Mouse (Mus musculus) neural tube, embryonic 12.5 days (tissue): Measurements from ENCODE around the gene Rangrf. TPM values are rescaled to one million over a fixed set of nuclear protein-coding genes. Genes with fewer than 3 reads are reported as not detected.
"Not testable (repeated sequence)": the region's sequence is repeated elsewhere in the genome, so short reads cannot be mapped to it uniquely, and the experiment has no call there.

Source experiments
- ATAC-seq: fragments of 200-750 bp; cut with Nextera tagmentation; 2 replicates; pipeline ENCODE4 v1.8.0; 2017; ENCODE audit warnings: low read depth, mild to moderate bottlenecking, moderate TSS enrichment, moderate library complexity; ENCODE audit not compliant: low FRiP score
- H3K27ac ChIP-seq: fragments of 300-500 bp; sonication (generic); 2 replicates; pipeline ENCODE4 v1.5.1; 2016
- H3K27me3 ChIP-seq: fragments of 300-500 bp; sonication (generic); replicated peaks from 2 replicates; pipeline ENCODE4 v1.6.1; 2016; ENCODE audit warnings: mild to moderate bottlenecking
- H3K36me3 ChIP-seq: fragments of 300-500 bp; sonication (generic); 2 replicates; pipeline ENCODE4 v1.6.1; 2016; ENCODE audit warnings: mild to moderate bottlenecking
- H3K4me1 ChIP-seq: fragments of 300-500 bp; sonication (generic); 2 replicates; pipeline ENCODE4 v1.6.1; 2016
- H3K4me2 ChIP-seq: fragments of 300-500 bp; sonication (generic); replicated peaks from 2 replicates; pipeline ENCODE4 v1.6.1; 2016; ENCODE audit warnings: mild to moderate bottlenecking
- H3K4me3 ChIP-seq: fragments of 300-500 bp; sonication (generic); 2 replicates; pipeline ENCODE4 v1.5.1; 2016
- H3K9ac ChIP-seq: fragments of 300-500 bp; sonication (generic); 2 replicates; pipeline ENCODE4 v1.6.1; 2016; ENCODE audit warnings: mild to moderate bottlenecking
- H3K9me3 ChIP-seq: fragments of 300-500 bp; sonication (generic); 2 replicates; pipeline ENCODE4 v1.6.1; 2016; ENCODE audit warnings: mild to moderate bottlenecking
- WGBS: fragments of 180-500 bp; shearing (Covaris S2); methylation state at CpG from one replicate; pipeline ENCODE4 v1.1.7; 2016; 5-methylcytosine and 5-hydroxymethylcytosine counted together
- microRNA-seq: library from miRNA; unstranded; fragments of <30 nt; microRNA quantifications from one replicate; pipeline ENCODE4, GENCODE M21; 2017
- polyA plus RNA-seq: library from polyadenylated mRNA; unstranded; fragments of >200 nt; fragmentation: Nextera tagmentation; extraction: Ambion mirVana; gene quantifications from 2 replicates; pipeline ENCODE4 v1.2.1, GENCODE M21; 2016

Gene Rangrf
- polyA plus RNA-seq, 1 experiment from 2014 or later: 42.2 TPM

GRCm38 (mm10) chr11:68936951-68937350 is 38.0 kb downstream of the Rangrf start:
- ATAC-seq, H3K4me3 ChIP-seq, H3K27me3 ChIP-seq, H3K9me3 ChIP-seq, H3K4me1 ChIP-seq, H3K4me2 ChIP-seq, H3K36me3 ChIP-seq, H3K9ac ChIP-seq, H3K27ac ChIP-seq: not testable (repeated sequence)
- 87% methylated on average over 4 of the region's 4 CpGs for WGBS

GRCm38 (mm10) chr11:68933885-68934507 is 41.0 kb downstream of the Rangrf start:
- H3K27ac ChIP-seq: no peak overlapping the region
- WGBS: 75% methylated on average over 5 of the region's 5 CpGs
- H3K9me3 ChIP-seq: no peaks in the 10 kb centered on the region
- no peaks in the 10 kb centered on the region for H3K4me1 ChIP-seq
- no peaks in the 10 kb centered on the region for H3K27me3 ChIP-seq
- no peaks in the 10 kb centered on the region for H3K36me3 ChIP-seq
- ATAC-seq: no peak
- H3K9ac ChIP-seq: no peak overlapping the region
- no peak overlapping the region for H3K4me2 ChIP-seq
- H3K4me3 ChIP-seq: no peak overlapping the region

GRCm38 (mm10) chr11:68929947-68930346 is 45.0 kb downstream of the Rangrf start:
- Histone ChIP-seq H3K4me1 (no peaks in the 10 kb centered on the region), H3K27ac (no peak overlapping the region), H3K36me3 (no peaks in the 10 kb centered on the region), H3K9ac (no peak overlapping the region), H3K27me3 (no peaks in the 10 kb centered on the region), H3K4me3 (no peak overlapping the region), H3K9me3 (no peaks in the 10 kb centered on the region), H3K4me2 (no peak overlapping the region)
- ATAC-seq: no peak
- WGBS: 84% methylated on average over 6 of the region's 6 CpGs

- Histone ChIP-seq H3K36me3 (no peaks in the 10 kb centered on the region), H3K27ac (no peak within 1 kb of the TSS), H3K4me1 (0 out of 2 replicates have a peak, but pooled peaks cover 2% of the 10 kb centered on the region), H3K4me2 (no peak within 1 kb of the TSS), H3K9ac (no peak within 1 kb of the TSS), H3K4me3 (no peak within 1 kb of the TSS), H3K9me3 (no peaks in the 10 kb centered on the region), H3K27me3 (no peaks in the 10 kb centered on the region)
- WGBS: 82% methylated on average over 3 of the region's 3 CpGs
- no peak for ATAC-seq
These were observed 48.0 kb downstream of the Rangrf start, which contains the start of gene Odf4 for GRCm38 (mm10) chr11:68926981-68927380. Odf4 (minus strand) TSS chr11:68927081.

- Histone ChIP-seq H3K4me3 (no peak overlapping the region), H3K9ac (no peak overlapping the region), H3K4me1 (0 out of 2 replicates have a peak, but pooled peaks cover 2% of the 10 kb centered on the region), H3K9me3 (no peaks in the 10 kb centered on the region), H3K4me2 (no peak overlapping the region), H3K27ac (no peak overlapping the region), H3K27me3 (no peaks in the 10 kb centered on the region), H3K36me3 (no peaks in the 10 kb centered on the region)
- 82% methylated on average over 2 of the region's 2 CpGs for WGBS
- ATAC-seq: no peak
These were observed 50.2 kb downstream of the Rangrf start for GRCm38 (mm10) chr11:68924749-68925148.

- Histone ChIP-seq H3K4me2 (no peak overlapping the region), H3K9me3 (no peaks in the 10 kb centered on the region), H3K4me3 (no peak overlapping the region), H3K27me3 (no peaks in the 10 kb centered on the region), H3K36me3 (no peaks in the 10 kb centered on the region), H3K9ac (no peak overlapping the region), H3K27ac (no peak overlapping the region), H3K4me1 (0 out of 2 replicates have a peak, but pooled peaks cover 2% of the 10 kb centered on the region)
- 52% methylated on average over 3 of the region's 3 CpGs for WGBS
- no peak for ATAC-seq
These were observed 51.8 kb downstream of the Rangrf start for GRCm38 (mm10) chr11:68923191-68923590.

Small RNA genes lying within 50 kb of the gene (microRNA-seq; reads per million reads assigned to microRNA genes)
- gene Mir3062: 7.6 reads per million, percentile 20 among the genes with 10 or more reads in this experiment

Other genes starting within 250 kb of the Rangrf start
- 80.4 and 81.5 TPM in 2 replicates for gene Ndel1, start 103.3 kb downstream of the Rangrf start, polyA plus RNA-seq
- 0.05 TPM in 1 of 2 replicates, not detected in the other for gene Rnf222, start 86.6 kb downstream of the Rangrf start, polyA plus RNA-seq
- gene Rpl26, start 73.6 kb downstream of the Rangrf start, polyA plus RNA-seq: 732 and 743 TPM in 2 replicates
- not detected in 2 replicates for gene Odf4, start 48.1 kb downstream of the Rangrf start, polyA plus RNA-seq
- gene Arhgef15, start 17.7 kb downstream of the Rangrf start, polyA plus RNA-seq: 8.9 and 10.5 TPM in 2 replicates
- 1.9 and 2.5 TPM in 2 replicates for gene Slc25a35, start 7.1 kb downstream of the Rangrf start, polyA plus RNA-seq
- 26.3 and 30.9 TPM in 2 replicates for gene Pfas, start 33.3 kb upstream of the Rangrf start, polyA plus RNA-seq
- gene Ctc1, start 40.7 kb upstream of the Rangrf start, polyA plus RNA-seq: 60.8 and 66.8 TPM in 2 replicates
- gene Aurkb, start 70.5 kb upstream of the Rangrf start, polyA plus RNA-seq: 95.5 and 98.4 TPM in 2 replicates
- 17.9 and 18.9 TPM in 2 replicates for gene Borcs6, start 84.5 kb upstream of the Rangrf start, polyA plus RNA-seq
- 36.1 and 39.8 TPM in 2 replicates for gene Tmem107, start 95.6 kb upstream of the Rangrf start, polyA plus RNA-seq
- gene Vamp2, start 113.3 kb upstream of the Rangrf start, polyA plus RNA-seq: 149 and 174 TPM in 2 replicates
- gene Per1, start 120.0 kb upstream of the Rangrf start, polyA plus RNA-seq: 7.4 and 9.0 TPM in 2 replicates
- gene Hes7, start 145.2 kb upstream of the Rangrf start, polyA plus RNA-seq: 0.28 TPM in 2 replicates
- not detected in 2 replicates for gene 9130213A22Rik, start 147.4 kb upstream of the Rangrf start, polyA plus RNA-seq
- 0.65 TPM in 1 of 2 replicates, not detected in the other for gene Aloxe3, start 150.7 kb upstream of the Rangrf start, polyA plus RNA-seq
- gene Alox12b, start 181.8 kb upstream of the Rangrf start, polyA plus RNA-seq: 0.20 TPM in 1 of 2 replicates, not detected in the other
- 0.09 TPM in 1 of 2 replicates, not detected in the other for gene Alox8, start 222.7 kb upstream of the Rangrf start, polyA plus RNA-seq